Mouse (Mus musculus): ENCODE measurements around the gene Fabp3. TPM values are rescaled to one million over a fixed set of nuclear protein-coding genes. Genes with fewer than 3 reads are reported as not detected.

Fabp3 gene
- polyA plus RNA-seq (2014; fragmentation: Nextera tagmentation; extraction: Ambion mirVana), result 170 and 260 TPM in 2 replicates

DNA sequence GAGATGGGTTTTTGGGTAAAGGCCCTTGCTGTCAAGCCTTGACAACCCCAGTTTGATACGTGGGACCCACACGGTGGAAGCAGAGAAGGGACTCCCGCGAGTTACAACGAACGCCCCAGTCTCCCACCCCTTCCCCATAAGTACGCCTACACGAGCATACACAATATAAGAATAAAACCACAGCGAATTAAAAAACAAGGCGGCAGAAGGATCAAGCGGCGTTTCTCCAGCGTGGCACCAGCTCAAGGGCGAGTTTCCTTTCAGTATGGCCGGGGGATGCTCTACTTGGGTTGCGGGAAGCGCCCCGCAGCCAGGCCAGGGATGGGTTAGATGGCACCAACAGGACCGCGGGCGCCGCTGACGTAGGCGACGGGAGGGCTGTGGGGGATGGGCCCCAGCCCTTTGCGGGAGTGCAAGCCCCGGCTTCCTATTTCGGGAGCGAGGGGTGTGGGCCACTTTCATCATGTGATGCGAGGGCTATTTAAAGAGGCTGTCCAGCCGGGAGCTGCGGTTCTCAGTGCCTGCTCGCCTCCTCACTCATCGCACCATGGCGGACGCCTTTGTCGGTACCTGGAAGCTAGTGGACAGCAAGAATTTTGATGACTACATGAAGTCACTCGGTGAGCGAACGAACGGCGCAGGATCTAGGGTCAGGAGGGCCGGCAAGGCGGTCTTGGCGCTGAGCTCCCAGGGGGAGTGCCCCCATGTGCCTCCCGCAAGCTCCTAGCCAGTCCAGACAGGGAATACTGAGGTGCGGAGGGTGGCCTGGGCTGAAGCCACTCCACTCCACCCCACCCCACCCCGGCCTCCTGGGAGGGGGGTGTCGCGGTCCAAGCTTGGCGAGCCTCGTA, at the start of gene Fabp3, which contains the start of gene Gm10570:
TSS of gene Fabp3 (plus strand) at position 365 of the 851 bp plus-strand sequence.
TSS of gene Gm10570 (minus strand) at position 444 of the 851 bp plus-strand sequence.
- Histone ChIP-seq H3K4me1 (ENCODE audit: control insufficient read depth, insufficient read depth, low read length) (peaks cover 12% of the 10 kb centered on the region; the same call in 1 of the 2 replicates), H3K9me3 (ENCODE audit: control insufficient read depth, low read length) (no peaks in the 10 kb centered on the region), H3K36me3 (ENCODE audit: control insufficient read depth, insufficient read depth, low read length) (peaks cover 11% of the 10 kb centered on the region), H3K27me3 (ENCODE audit: control insufficient read depth, insufficient read depth, low read length) (peaks cover 24% of the 10 kb centered on the region), H3K9ac (replicated peaks; ENCODE audit: low read length) (peak within 1 kb of the TSS; percentile 74), H3K27ac (replicated peaks; ENCODE audit: low read depth, low read length) (peak within 1 kb of the TSS; percentile 57), H3K4me2 (ENCODE audit: low read length) (peak within 1 kb of the TSS; percentile 90), H3K4me3 (replicated peaks; ENCODE audit: low read depth, low read length) (peak within 1 kb of the TSS; percentile 55)
- peak; percentile 82 for ATAC-seq (ENCODE audit: low FRiP score, low TSS enrichment)
- DNase-seq, result peak; percentile 85
- under 1% methylated on average over 52 of the region's 52 CpGs for WGBS

DNA sequence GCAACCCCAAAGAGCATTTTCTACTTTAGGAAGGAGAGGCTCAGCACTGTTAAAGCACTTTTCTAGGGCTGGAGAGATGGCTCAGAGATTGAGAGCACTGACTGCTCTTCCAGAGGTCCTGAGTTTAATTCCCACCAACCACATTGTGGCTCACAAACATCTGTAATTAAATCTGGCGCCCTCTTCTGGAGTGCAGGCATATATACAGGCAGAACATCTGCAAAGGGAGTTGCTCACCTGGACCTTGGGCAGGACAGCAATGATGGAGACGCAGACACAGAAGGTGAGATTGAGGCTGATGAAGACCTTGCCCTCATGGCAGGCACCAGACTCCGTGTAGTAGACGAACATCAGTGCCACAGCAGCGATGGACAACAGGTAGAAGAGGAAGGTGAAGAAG, 48.0 kb upstream of the Fabp3 start:
- Histone ChIP-seq H3K9ac (replicated peaks; ENCODE audit: low read length) (no peak overlapping the region), H3K27me3 (ENCODE audit: control insufficient read depth, insufficient read depth, low read length) (no peaks in the 10 kb centered on the region), H3K9me3 (ENCODE audit: control insufficient read depth, low read length) (no peaks in the 10 kb centered on the region), H3K4me2 (ENCODE audit: low read length) (no peak overlapping the region), H3K4me3 (replicated peaks; ENCODE audit: low read depth, low read length) (no peak overlapping the region), H3K27ac (replicated peaks; ENCODE audit: low read depth, low read length) (no peak overlapping the region), H3K4me1 (ENCODE audit: control insufficient read depth, insufficient read depth, low read length) (peaks cover 3% of the 10 kb centered on the region; the same call in 1 of the 2 replicates), H3K36me3 (ENCODE audit: control insufficient read depth, insufficient read depth, low read length) (peaks cover 66% of the 10 kb centered on the region)
- WGBS, result 38% methylated on average over 5 of the region's 5 CpGs
- peak; percentile 34 for DNase-seq
- no peak for ATAC-seq (ENCODE audit: low FRiP score, low TSS enrichment)

DNA sequence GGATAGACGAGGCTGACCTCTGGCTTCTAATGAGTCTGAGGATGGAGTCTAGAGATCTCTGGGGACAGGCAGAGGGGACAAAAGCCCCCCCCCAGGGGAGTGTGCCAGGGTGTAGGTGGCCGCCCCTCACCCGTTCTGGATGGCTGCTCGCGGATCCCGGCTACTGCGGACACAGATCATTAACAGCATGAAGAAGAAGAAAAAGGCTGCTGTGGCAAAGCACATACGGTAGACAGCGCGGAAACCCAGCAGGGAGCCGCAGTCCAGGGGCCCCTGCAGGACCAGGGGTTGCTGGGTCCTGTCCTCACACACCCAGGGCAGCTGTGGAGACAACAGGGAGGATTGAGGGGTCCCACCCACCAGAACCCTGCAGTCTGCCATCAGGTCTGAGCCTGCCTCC, 44.3 kb upstream of the Fabp3 start:
- Histone ChIP-seq H3K9ac (replicated peaks; ENCODE audit: low read length) (peak overlapping the region; percentile 16; the same call in 1 of the 2 replicates), H3K36me3 (ENCODE audit: control insufficient read depth, insufficient read depth, low read length) (peaks cover 35% of the 10 kb centered on the region), H3K27me3 (ENCODE audit: control insufficient read depth, insufficient read depth, low read length) (no peaks in the 10 kb centered on the region), H3K27ac (replicated peaks; ENCODE audit: low read depth, low read length) (no peak overlapping the region), H3K9me3 (ENCODE audit: control insufficient read depth, low read length) (no peaks in the 10 kb centered on the region), H3K4me1 (ENCODE audit: control insufficient read depth, insufficient read depth, low read length) (peaks cover 8% of the 10 kb centered on the region; the same call in 1 of the 2 replicates), H3K4me2 (ENCODE audit: low read length) (no peak overlapping the region), H3K4me3 (replicated peaks; ENCODE audit: low read depth, low read length) (no peak overlapping the region)
- DNase-seq, result no peak
- ATAC-seq (ENCODE audit: low FRiP score, low TSS enrichment), result 0 out of 2 replicates have a peak, but pooled peaks have one; percentile 24
- WGBS, result 11% methylated on average over 11 of the region's 11 CpGs

DNA sequence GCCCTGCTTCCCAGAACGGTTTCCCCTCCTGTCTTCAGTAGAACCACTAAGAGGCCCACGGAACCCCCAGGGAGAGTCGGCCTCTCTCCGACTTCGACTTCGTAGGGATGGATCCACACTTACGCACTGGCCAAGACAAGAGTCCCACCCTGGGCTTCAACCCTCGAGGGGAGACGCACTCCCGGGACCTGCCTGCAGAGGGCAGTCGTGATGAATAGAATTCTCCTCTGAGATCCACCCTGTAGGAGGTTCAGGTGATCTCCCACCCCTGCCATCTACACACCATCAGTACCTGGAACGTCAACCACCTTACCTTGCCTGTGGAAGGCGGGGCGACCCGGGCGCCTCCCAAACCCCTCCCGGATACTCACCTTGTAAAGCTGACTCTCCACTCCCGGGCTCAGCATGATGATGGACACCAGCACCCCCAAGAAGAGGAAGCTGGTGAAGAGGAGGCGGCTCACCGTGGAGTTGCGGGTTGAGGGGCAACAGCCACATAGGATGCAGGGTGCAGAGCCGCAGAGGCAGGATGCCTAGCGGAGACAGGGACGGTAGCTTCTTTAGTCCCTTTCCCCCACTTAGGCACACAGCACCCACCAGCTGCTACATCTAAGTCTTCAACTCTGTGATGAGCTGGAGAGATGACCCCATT, 43.6 kb upstream of the Fabp3 start:
- peak overlapping the region; percentile 16; the same call in 1 of the 2 replicates for H3K9ac ChIP-seq (replicated peaks; ENCODE audit: low read length)
- peaks cover 28% of the 10 kb centered on the region for H3K36me3 ChIP-seq (ENCODE audit: control insufficient read depth, insufficient read depth, low read length)
- WGBS, result 26% methylated on average over 24 of the region's 24 CpGs
- no peaks in the 10 kb centered on the region for H3K27me3 ChIP-seq (ENCODE audit: control insufficient read depth, insufficient read depth, low read length)
- DNase-seq (peak; percentile 76), ATAC-seq (ENCODE audit: low FRiP score, low TSS enrichment) (no peak)
- no peaks in the 10 kb centered on the region for H3K9me3 ChIP-seq (ENCODE audit: control insufficient read depth, low read length)
- H3K4me2 ChIP-seq (ENCODE audit: low read length), result peak overlapping the region; percentile 19; the same call in 1 of the 2 replicates
- no peak overlapping the region for H3K27ac ChIP-seq (replicated peaks; ENCODE audit: low read depth, low read length)
- H3K4me1 ChIP-seq (ENCODE audit: control insufficient read depth, insufficient read depth, low read length), result peaks cover 8% of the 10 kb centered on the region; the same call in 1 of the 2 replicates
- no peak overlapping the region for H3K4me3 ChIP-seq (replicated peaks; ENCODE audit: low read depth, low read length)

DNA sequence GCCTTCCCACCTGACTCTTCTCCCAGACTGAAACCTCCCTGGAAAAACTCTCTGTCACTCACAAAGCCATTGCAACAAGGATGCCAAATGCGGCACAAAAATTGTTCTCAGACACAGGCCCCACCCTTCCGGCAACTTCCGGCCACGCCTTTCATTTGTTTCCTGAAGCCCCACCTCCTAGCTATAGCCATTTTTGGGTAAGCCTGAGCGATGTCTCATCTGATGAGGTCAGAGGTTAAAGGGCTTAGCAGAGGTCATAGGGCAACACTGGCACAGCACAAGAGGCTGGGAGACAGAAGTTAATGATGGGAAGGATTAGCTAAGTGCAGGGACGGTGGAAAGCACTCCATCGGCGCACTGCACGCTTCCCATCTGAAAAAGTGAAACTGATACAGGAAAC, 41.8 kb upstream of the Fabp3 start:
- Histone ChIP-seq H3K27ac (replicated peaks; ENCODE audit: low read depth, low read length) (no peak overlapping the region), H3K4me2 (ENCODE audit: low read length) (no peak overlapping the region), H3K9ac (replicated peaks; ENCODE audit: low read length) (no peak overlapping the region), H3K36me3 (ENCODE audit: control insufficient read depth, insufficient read depth, low read length) (peaks cover 16% of the 10 kb centered on the region), H3K4me1 (ENCODE audit: control insufficient read depth, insufficient read depth, low read length) (peaks cover 8% of the 10 kb centered on the region; the same call in 1 of the 2 replicates), H3K27me3 (ENCODE audit: control insufficient read depth, insufficient read depth, low read length) (no peaks in the 10 kb centered on the region), H3K4me3 (replicated peaks; ENCODE audit: low read depth, low read length) (no peak overlapping the region), H3K9me3 (ENCODE audit: control insufficient read depth, low read length) (no peaks in the 10 kb centered on the region)
- DNase-seq, result no peak
- ATAC-seq (ENCODE audit: low FRiP score, low TSS enrichment), result no peak
- 45% methylated on average over 9 of the region's 9 CpGs for WGBS

DNA sequence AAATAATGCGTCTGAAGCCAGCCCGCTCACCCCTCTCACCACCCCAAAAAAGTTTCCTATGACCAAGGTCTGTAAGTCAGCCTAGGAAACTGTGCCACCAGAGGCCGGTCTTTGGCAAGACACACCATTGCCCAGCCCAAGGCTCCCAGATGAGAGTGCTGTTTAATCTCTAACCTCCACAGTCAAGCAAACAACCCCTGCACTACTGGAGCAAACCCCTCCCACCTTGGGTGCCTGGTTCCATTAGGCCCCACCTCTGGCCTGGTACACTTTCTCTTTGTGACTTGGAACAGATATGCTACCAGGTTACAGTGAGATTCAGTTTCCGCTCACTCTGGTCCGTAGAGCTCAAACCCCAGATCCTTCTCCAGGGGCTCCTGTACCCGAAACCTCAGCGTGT, 41.3 kb upstream of the Fabp3 start:
- Histone ChIP-seq H3K4me3 (replicated peaks; ENCODE audit: low read depth, low read length) (no peak overlapping the region), H3K4me2 (ENCODE audit: low read length) (no peak overlapping the region), H3K9me3 (ENCODE audit: control insufficient read depth, low read length) (no peaks in the 10 kb centered on the region), H3K27ac (replicated peaks; ENCODE audit: low read depth, low read length) (no peak overlapping the region), H3K4me1 (ENCODE audit: control insufficient read depth, insufficient read depth, low read length) (peaks cover 8% of the 10 kb centered on the region; the same call in 1 of the 2 replicates), H3K9ac (replicated peaks; ENCODE audit: low read length) (no peak overlapping the region), H3K36me3 (ENCODE audit: control insufficient read depth, insufficient read depth, low read length) (peaks cover 11% of the 10 kb centered on the region), H3K27me3 (ENCODE audit: control insufficient read depth, insufficient read depth, low read length) (no peaks in the 10 kb centered on the region)
- WGBS, result 78% methylated on average over 7 of the region's 7 CpGs
- DNase-seq, result no peak
- no peak for ATAC-seq (ENCODE audit: low FRiP score, low TSS enrichment)

DNA sequence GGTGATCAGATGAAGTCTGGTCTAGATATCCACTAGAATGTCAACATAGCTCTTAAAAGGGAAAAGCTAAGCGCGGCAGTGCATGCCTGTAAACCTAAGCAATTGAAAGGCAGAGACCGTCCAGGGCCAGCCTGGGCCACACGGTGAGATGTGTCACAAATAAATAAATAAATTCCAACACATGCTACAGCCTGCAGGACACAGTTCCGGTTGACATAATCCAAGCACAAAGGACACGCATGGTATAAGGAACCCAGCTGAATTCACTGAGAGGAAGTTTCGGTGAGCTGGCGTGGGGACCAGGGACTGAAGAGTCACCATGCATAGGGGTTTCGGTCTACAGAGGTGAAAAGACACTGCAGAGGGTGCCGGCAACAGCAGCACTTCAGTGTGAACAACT, 39.7 kb upstream of the Fabp3 start:
- H3K9ac ChIP-seq (replicated peaks; ENCODE audit: low read length), result no peak overlapping the region
- no peak overlapping the region for H3K4me2 ChIP-seq (ENCODE audit: low read length)
- ATAC-seq (ENCODE audit: low FRiP score, low TSS enrichment), result no peak
- DNase-seq, result no peak
- peaks cover 21% of the 10 kb centered on the region for H3K4me1 ChIP-seq (ENCODE audit: control insufficient read depth, insufficient read depth, low read length)
- WGBS, result 88% methylated on average over 10 of the region's 10 CpGs
- H3K27me3 ChIP-seq (ENCODE audit: control insufficient read depth, insufficient read depth, low read length), result no peaks in the 10 kb centered on the region
- H3K9me3 ChIP-seq (ENCODE audit: control insufficient read depth, low read length), result no peaks in the 10 kb centered on the region
- no peak overlapping the region for H3K27ac ChIP-seq (replicated peaks; ENCODE audit: low read depth, low read length)
- H3K4me3 ChIP-seq (replicated peaks; ENCODE audit: low read depth, low read length), result no peak overlapping the region
- H3K36me3 ChIP-seq (ENCODE audit: control insufficient read depth, insufficient read depth, low read length), result no peaks in the 10 kb centered on the region; the same call in 1 of the 2 replicates

DNA sequence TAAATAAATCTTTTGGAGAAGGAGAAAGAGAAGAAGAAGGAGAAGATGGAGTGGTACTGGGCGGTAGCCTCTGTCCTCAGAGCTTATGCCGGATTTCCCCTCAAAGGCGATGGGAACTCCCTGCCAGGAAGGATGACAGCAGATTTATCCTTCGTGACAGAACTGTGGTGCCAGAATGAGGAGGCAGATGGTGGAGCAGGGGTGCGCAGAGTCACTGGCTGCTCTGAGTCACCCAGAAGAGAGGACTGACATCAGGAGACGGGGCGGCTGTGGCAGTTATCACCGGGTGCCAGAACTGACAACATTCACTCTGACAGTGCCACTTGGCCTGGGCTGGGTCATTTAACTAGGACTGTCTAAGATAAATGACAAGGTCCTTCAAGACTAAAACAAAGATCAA, 38.3 kb upstream of the Fabp3 start:
- ATAC-seq (ENCODE audit: low FRiP score, low TSS enrichment), result no peak
- H3K36me3 ChIP-seq (ENCODE audit: control insufficient read depth, insufficient read depth, low read length), result no peaks in the 10 kb centered on the region
- H3K27ac ChIP-seq (replicated peaks; ENCODE audit: low read depth, low read length), result no peak overlapping the region
- no peak for DNase-seq
- peaks cover 20% of the 10 kb centered on the region for H3K4me1 ChIP-seq (ENCODE audit: control insufficient read depth, insufficient read depth, low read length)
- no peak overlapping the region for H3K4me2 ChIP-seq (ENCODE audit: low read length)
- H3K9me3 ChIP-seq (ENCODE audit: control insufficient read depth, low read length), result no peaks in the 10 kb centered on the region
- H3K4me3 ChIP-seq (replicated peaks; ENCODE audit: low read depth, low read length), result no peak overlapping the region
- no peaks in the 10 kb centered on the region for H3K27me3 ChIP-seq (ENCODE audit: control insufficient read depth, insufficient read depth, low read length)
- 88% methylated on average over 8 of the region's 8 CpGs for WGBS
- no peak overlapping the region for H3K9ac ChIP-seq (replicated peaks; ENCODE audit: low read length)

Data from midbrain, embryonic 14.5 days (tissue).